Mouse (Mus musculus): Measurements from ENCODE around the gene 1110017D15Rik.

GRCm38 (mm10) chr4:41553116-41553515 lies 36.0 kb upstream of the 1110017D15Rik start:
- TF ChIP-seq EP300 (IDR thresholded peaks at IDR 0.05; ENCODE audit: low read depth) (no peak), CTCF (IDR thresholded peaks at IDR 0.05; ENCODE audit: low read depth) (no peak)

All from liver, embryonic 14.5 days (tissue).